Mouse (Mus musculus) yolk sac, embryonic 10.5 days (tissue): Measurements from ENCODE around the gene Eef1akmt3.
"Not testable (repeated sequence)": the region's sequence is repeated elsewhere in the genome, so short reads cannot be mapped to it uniquely, and the experiment has no call there.

Experiments used
- DNase-seq: peaks from one replicate; pipeline ENCODE4 v3.0.0-alpha.2; 2017; ENCODE audit warnings: low spot score

The Eef1akmt3 gene

GRCm38 (mm10) chr10:127070190-127071121 is 29.1 kb upstream of the Eef1akmt3 start, which contains the start of gene Tspan31:
Gene Tspan31, minus strand, starts transcription at chr10:127070264.
- peak; percentile 96 for DNase-seq

GRCm38 (mm10) chr10:127069281-127070189 is 28.2 kb upstream of the Eef1akmt3 start:
- DNase-seq = no peak

- DNase-seq = no peak
Observed at GRCm38 (mm10) chr10:127068360-127069038, 27.2 kb upstream of the Eef1akmt3 start.

GRCm38 (mm10) chr10:127066519-127067018 is 25.3 kb upstream of the Eef1akmt3 start:
- DNase-seq = peak; percentile 76

GRCm38 (mm10) chr10:127065981-127066380 is 24.7 kb upstream of the Eef1akmt3 start:
- DNase-seq = no peak

- DNase-seq = peak; percentile 42
Observed at GRCm38 (mm10) chr10:127063913-127064870, 22.9 kb upstream of the Eef1akmt3 start.

- DNase-seq = peak; percentile 100
Observed at GRCm38 (mm10) chr10:127063239-127063872, 22.0 kb upstream of the Eef1akmt3 start, which contains the start of gene Cdk4. Gene Cdk4, plus strand, starts transcription at chr10:127063534.

- DNase-seq = no peak
Observed at GRCm38 (mm10) chr10:127062503-127062902, 21.2 kb upstream of the Eef1akmt3 start.

GRCm38 (mm10) chr10:127062101-127062500 is 20.8 kb upstream of the Eef1akmt3 start:
- DNase-seq = not testable (repeated sequence)

- DNase-seq = no peak
Observed at GRCm38 (mm10) chr10:127061513-127061912, 20.2 kb upstream of the Eef1akmt3 start.

- DNase-seq = no peak
Observed at GRCm38 (mm10) chr10:127061085-127061484, 19.8 kb upstream of the Eef1akmt3 start.

GRCm38 (mm10) chr10:127059968-127060916 is 18.9 kb upstream of the Eef1akmt3 start, which contains the start of gene March9:
Gene March9, minus strand, starts transcription at chr10:127060184.
- peak; percentile 85 for DNase-seq

- peak; percentile 47 for DNase-seq
Observed at GRCm38 (mm10) chr10:127059174-127059967, 18.1 kb upstream of the Eef1akmt3 start.

- no peak for DNase-seq
Observed at GRCm38 (mm10) chr10:127058708-127059107, 17.4 kb upstream of the Eef1akmt3 start.

- DNase-seq = peak; percentile 73
Observed at GRCm38 (mm10) chr10:127058161-127058560, 16.8 kb upstream of the Eef1akmt3 start.

GRCm38 (mm10) chr10:127056490-127056889 is 15.2 kb upstream of the Eef1akmt3 start:
- DNase-seq = no peak

GRCm38 (mm10) chr10:127055406-127055805 is 14.1 kb upstream of the Eef1akmt3 start:
- DNase-seq = no peak

- DNase-seq = no peak
Observed at GRCm38 (mm10) chr10:127054646-127055045, 13.3 kb upstream of the Eef1akmt3 start.
